Comparison of ENCODE assay signal across 25 mouse cellular contexts in the genomic region with DNA sequence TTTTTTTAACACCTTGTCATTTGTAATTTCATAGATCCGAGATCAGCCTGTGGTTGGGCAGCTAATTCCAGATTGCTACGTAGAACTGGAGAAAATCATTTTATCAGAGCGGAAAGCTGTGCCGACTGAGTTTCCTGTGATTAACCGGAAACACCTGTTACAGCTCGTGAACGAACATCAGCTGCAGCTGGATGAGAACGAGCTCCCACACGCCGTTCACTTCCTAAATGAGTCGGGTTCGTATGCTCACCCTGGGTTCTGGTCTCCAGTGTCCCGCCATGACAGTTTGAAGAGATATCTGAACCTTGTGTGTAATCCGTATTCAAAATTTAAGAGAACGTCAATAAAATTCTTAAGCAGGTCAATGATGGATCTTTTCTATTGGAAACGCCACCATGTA.
DNase-seq lines count a peak whose midpoint lies in the region; ATAC-seq lines count a peak whose summit lies in the region.
"Had no signal": no experiment of that assay in that cellular context is flagged by ENCODE, and none has a peak within 500 bp of the region (broad histone marks: within the 10 kb centered on the region; RNA-seq: fewer than 3 reads in every experiment).

No protein-coding gene starts in this region.

- H3K9me3 ChIP-seq in embryonic facial prominence, embryonic 11.5 days (replicated peaks; ENCODE audit: control insufficient read depth, low read length): no peaks in the 10 kb centered on the region
- no peaks in the 10 kb centered on the region for H3K9me3 ChIP-seq in limb, embryonic 11.5 days (ENCODE audit: control insufficient read depth, low read length)
- H3K9me3 ChIP-seq: embryonic facial prominence, embryonic 15.5 days; forebrain, embryonic 10.5 days; heart, embryonic 13.5 days; hindbrain, embryonic 12.5 days had no signal

- H3K4me3 ChIP-seq in embryonic facial prominence, embryonic 11.5 days (ENCODE audit: low read depth, low read length): no peak overlapping the region
- no peak overlapping the region for H3K4me3 ChIP-seq in limb, embryonic 11.5 days (ENCODE audit: low read depth, low read length)
- H3K4me3 ChIP-seq: embryonic facial prominence, embryonic 15.5 days; erythroblast, embryonic 14.5 days; forebrain, embryonic 10.5 days; heart, adult 2 months; heart, embryonic 13.5 days; hindbrain, embryonic 12.5 days had no signal

- intact Hi-C loops in heart, postnatal 14 days (cut with DNase I): loop anchor here (2.0 kb wide), 1 partner anchor 147 kb away; no protein-coding TSS in a partner anchor

- WGBS in embryonic facial prominence, embryonic 11.5 days: 50% methylated on average over 16 of the region's 16 CpGs
- WGBS in limb, embryonic 11.5 days: 29% methylated on average over 16 of the region's 16 CpGs

- H3K27ac ChIP-seq in embryonic facial prominence, embryonic 11.5 days (replicated peaks; ENCODE audit: low read depth, low read length): no peak overlapping the region
- no peak overlapping the region for H3K27ac ChIP-seq in limb, embryonic 11.5 days (replicated peaks; ENCODE audit: low read depth, low read length)
- H3K27ac ChIP-seq: embryonic facial prominence, embryonic 15.5 days; forebrain, embryonic 10.5 days; heart, adult 2 months; heart, embryonic 13.5 days; hindbrain, embryonic 12.5 days had no signal

- H3K27me3 ChIP-seq in embryonic facial prominence, embryonic 11.5 days (ENCODE audit: control insufficient read depth, insufficient read depth, low read length): no peaks in the 10 kb centered on the region
- no peaks in the 10 kb centered on the region for H3K27me3 ChIP-seq in limb, embryonic 11.5 days (ENCODE audit: control insufficient read depth, insufficient read depth, low read length)
- H3K27me3 ChIP-seq: CH12.LX; embryonic facial prominence, embryonic 15.5 days; heart, embryonic 13.5 days; hindbrain, embryonic 12.5 days; Patski had no signal

- H3K9ac ChIP-seq in embryonic facial prominence, embryonic 11.5 days (replicated peaks; ENCODE audit: low read length): no peak overlapping the region
- no peak overlapping the region for H3K9ac ChIP-seq in limb, embryonic 11.5 days (ENCODE audit: low read length)
- H3K9ac ChIP-seq: embryonic facial prominence, embryonic 15.5 days; heart, embryonic 13.5 days; hindbrain, embryonic 12.5 days had no signal

- H3K4me2 ChIP-seq in embryonic facial prominence, embryonic 11.5 days (ENCODE audit: low read depth, low read length): no peak overlapping the region
- no peak overlapping the region for H3K4me2 ChIP-seq in limb, embryonic 11.5 days (ENCODE audit: low read depth, severe bottlenecking)
- H3K4me2 ChIP-seq: embryonic facial prominence, embryonic 15.5 days; heart, embryonic 13.5 days; hindbrain, embryonic 12.5 days had no signal

- H3K36me3 ChIP-seq in embryonic facial prominence, embryonic 11.5 days (replicated peaks; ENCODE audit: control insufficient read depth, insufficient read depth, low read depth, low read length): no peaks in the 10 kb centered on the region
- H3K36me3 ChIP-seq in limb, embryonic 11.5 days (ENCODE audit: control insufficient read depth, insufficient read depth, low read length): no peaks in the 10 kb centered on the region
- H3K36me3 ChIP-seq: embryonic facial prominence, embryonic 15.5 days; forebrain, embryonic 10.5 days; hindbrain, embryonic 12.5 days had no signal

- no peaks in the 10 kb centered on the region for H3K4me1 ChIP-seq in embryonic facial prominence, embryonic 11.5 days (ENCODE audit: control insufficient read depth, insufficient read depth, low read length)
- H3K4me1 ChIP-seq in limb, embryonic 11.5 days (ENCODE audit: control insufficient read depth, insufficient read depth, low read length): no peaks in the 10 kb centered on the region
- H3K4me1 ChIP-seq: embryonic facial prominence, embryonic 15.5 days; heart, embryonic 13.5 days had no signal

- DNase-seq in heart, adult 11 months: peak; percentile 67
- DNase-seq in heart, postnatal 14 days: no peak
- DNase-seq in embryonic facial prominence, embryonic 11.5 days (ENCODE audit: low spot score): peak; percentile 56
- DNase-seq in limb, embryonic 11.5 days (ENCODE audit: low spot score): peak; percentile 48
- DNase-seq in layer of hippocampus, adult 18-20 months (ENCODE audit: low spot score in 2 of 2): no peak
- no peak for DNase-seq in adrenal gland, adult 2 months
- DNase-seq in thymus, postnatal 25 days: no peak
- DNase-seq: adrenal gland, postnatal 25 days; cerebellum, adult 18-20 months; cerebellum, postnatal 10 days; gastrocnemius, postnatal 36 days; heart, adult 2 months; heart, postnatal 4 days had no signal

- no peak for ATAC-seq in embryonic facial prominence, embryonic 11.5 days (replicated peaks; ENCODE audit: insufficient number of reproducible peaks, low FRiP score, low TSS enrichment, low read depth)
- ATAC-seq in limb, embryonic 11.5 days (ENCODE audit: insufficient number of reproducible peaks, low FRiP score, low TSS enrichment, low read depth): peak; percentile 33; the same call in 1 of the 2 replicates
- ATAC-seq: activated CD4-positive, CD25-positive, alpha-beta regulatory T cell, adult 4 months; forebrain, embryonic 14.5 days; hindbrain, embryonic 16.5 days; inflammation-experienced regulatory T-cells, adult 6 months; intestine, postnatal 0 days; Patski had no signal

Comparison
In these comparisons a context has a peak if more than half of its experiments do, and no peak if none do; other contexts are left out.
1. DNase-seq: peak in heart, adult 11 months (single experiment), embryonic facial prominence, embryonic 11.5 days (single experiment) and limb, embryonic 11.5 days (single experiment); none in heart, postnatal 14 days (0 of 2), layer of hippocampus, adult 18-20 months (0 of 2), adrenal gland, adult 2 months (single experiment) and thymus, postnatal 25 days (single experiment).